Mouse (Mus musculus) right cerebral cortex, postnatal 14 days (tissue): Measurements from ENCODE around the gene Prom2.

ENCODE experiments used
- DNase-seq: peaks from one replicate; pipeline ENCODE4 v3.0.0; 2022

Prom2 gene

GRCm38 (mm10) chr2:127481841-127482532 lies 59.3 kb downstream of the Prom2 start:
- no peak for DNase-seq

- no peak for DNase-seq
Measured at GRCm38 (mm10) chr2:127479763-127480162, 61.5 kb downstream of the Prom2 start.

- DNase-seq = no peak
Measured at GRCm38 (mm10) chr2:127479210-127479609, 62.1 kb downstream of the Prom2 start.
